Mouse (Mus musculus) midbrain, embryonic 16.5 days (tissue): Measurements from ENCODE around the gene Atp8a1. TPM values are rescaled to one million over a fixed set of nuclear protein-coding genes. Genes with fewer than 3 reads are reported as not detected.

Source experiments
- ATAC-seq: fragments of 200-750 bp; cut with Nextera tagmentation; 2 replicates; pipeline ENCODE4 v1.8.0; 2017; ENCODE audit warnings: moderate TSS enrichment
- H3K27ac ChIP-seq: fragments of 300-500 bp; sonication (generic); 2 replicates; pipeline ENCODE4 v1.5.1; 2014; ENCODE audit warnings: mild to moderate bottlenecking, low read length, mixed read lengths
- H3K27me3 ChIP-seq: fragments of 300-500 bp; sonication (generic); 2 replicates; pipeline ENCODE4 v1.6.1; 2014; ENCODE audit warnings: low read depth, low read length, mixed read lengths; ENCODE audit not compliant: control insufficient read depth, insufficient read depth
- H3K36me3 ChIP-seq: fragments of 300-500 bp; sonication (generic); 2 replicates; pipeline ENCODE4 v1.6.1; 2014; ENCODE audit warnings: mild to moderate bottlenecking, low read length, moderate library complexity, mixed read lengths; ENCODE audit not compliant: control insufficient read depth, insufficient read depth
- H3K4me1 ChIP-seq: fragments of 300-500 bp; sonication (generic); 2 replicates; pipeline ENCODE4 v1.6.1; 2014; ENCODE audit warnings: mild to moderate bottlenecking, low read length, mixed read lengths; ENCODE audit not compliant: control insufficient read depth, insufficient read depth
- H3K4me2 ChIP-seq: fragments of 300-500 bp; sonication (generic); 2 replicates; pipeline ENCODE4 v1.6.1; 2014; ENCODE audit warnings: mild to moderate bottlenecking, low read length, mixed read lengths
- H3K4me3 ChIP-seq: fragments of 300-500 bp; sonication (generic); 2 replicates; pipeline ENCODE4 v1.5.1; 2014; ENCODE audit warnings: low read depth, mild to moderate bottlenecking, low read length, moderate library complexity, mixed read lengths
- H3K9ac ChIP-seq: fragments of 300-500 bp; sonication (generic); 2 replicates; pipeline ENCODE4 v1.6.1; 2014; ENCODE audit warnings: low read depth, low read length, mixed read lengths
- H3K9me3 ChIP-seq: fragments of 300-500 bp; sonication (generic); replicated peaks from 2 replicates; pipeline ENCODE4 v1.6.1; 2014; ENCODE audit warnings: mild to moderate bottlenecking, low read length, mixed read lengths; ENCODE audit not compliant: control insufficient read depth, poor library complexity, severe bottlenecking
- WGBS: fragments of 180-500 bp; shearing (Covaris S2); extraction: QIAGEN DNeasy Blood & Tissue Kit; methylation state at CpG from one replicate; pipeline ENCODE4 v1.1.7; 2014; 5-methylcytosine and 5-hydroxymethylcytosine counted together
- polyA plus RNA-seq: library from polyadenylated mRNA; unstranded; fragments of >200 nt; fragmentation: Nextera tagmentation; extraction: Ambion mirVana; gene quantifications from 2 replicates; pipeline ENCODE4 v1.2.1, GENCODE M21; 2015

Atp8a1 gene
- polyA plus RNA-seq, 1 experiment from 2014 or later: 53.6 TPM

- H3K27me3 ChIP-seq: no peaks in the 10 kb centered on the region
- no peak overlapping the region for H3K4me3 ChIP-seq
- ATAC-seq: 0 out of 2 replicates have a peak, but pooled peaks have one; percentile 49
- H3K27ac ChIP-seq: no peak overlapping the region
- H3K36me3 ChIP-seq: peaks cover 14% of the 10 kb centered on the region
- H3K9me3 ChIP-seq: no peaks in the 10 kb centered on the region
- H3K4me1 ChIP-seq: peaks cover 3% of the 10 kb centered on the region; the same call in 1 of the 2 replicates
- H3K4me2 ChIP-seq: no peak overlapping the region
- 90% methylated on average over 6 of the region's 6 CpGs for whole genome bisulfite sequencing
- H3K9ac ChIP-seq: no peak overlapping the region
Observed at GRCm38 (mm10) chr5:67758126-67758525, 89.1 kb downstream of the Atp8a1 start.

GRCm38 (mm10) chr5:67756138-67756537 is 91.1 kb downstream of the Atp8a1 start:
- H3K4me1 ChIP-seq: peaks cover 15% of the 10 kb centered on the region
- no peak overlapping the region for H3K4me2 ChIP-seq
- H3K27me3 ChIP-seq: no peaks in the 10 kb centered on the region
- H3K4me3 ChIP-seq: no peak overlapping the region
- no peak overlapping the region for H3K27ac ChIP-seq
- H3K36me3 ChIP-seq: peaks cover 8% of the 10 kb centered on the region
- H3K9ac ChIP-seq: no peak overlapping the region
- no peak for ATAC-seq
- H3K9me3 ChIP-seq: no peaks in the 10 kb centered on the region
- WGBS: 20% methylated on average over 6 of the region's 6 CpGs

GRCm38 (mm10) chr5:67753057-67753456 is 94.2 kb downstream of the Atp8a1 start:
- Histone ChIP-seq H3K4me3 (no peak overlapping the region), H3K27ac (no peak overlapping the region), H3K27me3 (no peaks in the 10 kb centered on the region), H3K9ac (no peak overlapping the region), H3K4me1 (peaks cover 15% of the 10 kb centered on the region), H3K4me2 (no peak overlapping the region), H3K36me3 (peaks cover 3% of the 10 kb centered on the region; the same call in 1 of the 2 replicates), H3K9me3 (no peaks in the 10 kb centered on the region)
- WGBS: 5% methylated on average over 2 of the region's 2 CpGs
- peak; percentile 83 for ATAC-seq

GRCm38 (mm10) chr5:67752629-67753028 is 94.6 kb downstream of the Atp8a1 start:
- Histone ChIP-seq H3K27me3 (no peaks in the 10 kb centered on the region), H3K27ac (peak overlapping the region; percentile 47), H3K4me1 (peaks cover 15% of the 10 kb centered on the region), H3K9me3 (no peaks in the 10 kb centered on the region), H3K4me3 (no peak overlapping the region), H3K4me2 (peak overlapping the region; percentile 25; the same call in 1 of the 2 replicates), H3K9ac (no peak overlapping the region), H3K36me3 (peaks cover 5% of the 10 kb centered on the region; the same call in 1 of the 2 replicates)
- WGBS: 12% methylated on average over 10 of the region's 10 CpGs
- peak; percentile 85 for ATAC-seq

GRCm38 (mm10) chr5:67752007-67752406 is 95.2 kb downstream of the Atp8a1 start:
- no peak overlapping the region for H3K9ac ChIP-seq
- no peaks in the 10 kb centered on the region for H3K9me3 ChIP-seq
- H3K36me3 ChIP-seq: peaks cover 5% of the 10 kb centered on the region; the same call in 1 of the 2 replicates
- no peaks in the 10 kb centered on the region for H3K27me3 ChIP-seq
- WGBS: 12% methylated on average over 3 of the region's 3 CpGs
- H3K4me1 ChIP-seq: peaks cover 15% of the 10 kb centered on the region
- H3K27ac ChIP-seq: no peak overlapping the region
- H3K4me2 ChIP-seq: no peak overlapping the region
- peak; percentile 71 for ATAC-seq
- H3K4me3 ChIP-seq: no peak overlapping the region

- no peaks in the 10 kb centered on the region for H3K9me3 ChIP-seq
- H3K4me1 ChIP-seq: no peaks in the 10 kb centered on the region
- ATAC-seq: no peak
- peaks cover 20% of the 10 kb centered on the region for H3K36me3 ChIP-seq
- H3K9ac ChIP-seq: no peak overlapping the region
- no peaks in the 10 kb centered on the region for H3K27me3 ChIP-seq
- WGBS: 93% methylated on average over 3 of the region's 3 CpGs
- H3K4me2 ChIP-seq: no peak overlapping the region
- H3K27ac ChIP-seq: no peak overlapping the region
- no peak overlapping the region for H3K4me3 ChIP-seq
Observed at GRCm38 (mm10) chr5:67739261-67739660, 108.0 kb downstream of the Atp8a1 start.

- ATAC-seq: no peak
- WGBS: 96% methylated on average over 10 of the region's 10 CpGs
Observed at GRCm38 (mm10) chr5:67738133-67738532, 109.1 kb downstream of the Atp8a1 start.

GRCm38 (mm10) chr5:67735771-67736170 is 111.5 kb downstream of the Atp8a1 start:
- H3K27ac ChIP-seq: no peak overlapping the region
- no peaks in the 10 kb centered on the region for H3K4me1 ChIP-seq
- no peaks in the 10 kb centered on the region for H3K9me3 ChIP-seq
- ATAC-seq: no peak
- H3K9ac ChIP-seq: no peak overlapping the region
- H3K36me3 ChIP-seq: peaks cover 10% of the 10 kb centered on the region
- H3K4me2 ChIP-seq: no peak overlapping the region
- WGBS: 100% methylated on average over 1 of the region's 1 CpGs
- H3K27me3 ChIP-seq: no peaks in the 10 kb centered on the region
- no peak overlapping the region for H3K4me3 ChIP-seq

More at GRCm38 (mm10) chr5:67738133-67738532, 109.1 kb downstream of the Atp8a1 start:
- H3K4me2 ChIP-seq: no peak overlapping the region
- no peaks in the 10 kb centered on the region for H3K4me1 ChIP-seq
- no peaks in the 10 kb centered on the region for H3K27me3 ChIP-seq
- no peaks in the 10 kb centered on the region for H3K9me3 ChIP-seq
- no peak overlapping the region for H3K4me3 ChIP-seq
- peaks cover 9% of the 10 kb centered on the region for H3K36me3 ChIP-seq
- H3K27ac ChIP-seq: no peak overlapping the region
- H3K9ac ChIP-seq: no peak overlapping the region

- H3K4me2 ChIP-seq: no peak overlapping the region
- no peaks in the 10 kb centered on the region for H3K4me1 ChIP-seq
- H3K36me3 ChIP-seq: peaks cover 16% of the 10 kb centered on the region
- H3K9ac ChIP-seq: no peak overlapping the region
- no peaks in the 10 kb centered on the region for H3K27me3 ChIP-seq
- H3K9me3 ChIP-seq: no peaks in the 10 kb centered on the region
- ATAC-seq: no peak
- no peak overlapping the region for H3K27ac ChIP-seq
- 76% methylated on average over 9 of the region's 9 CpGs for WGBS
- no peak overlapping the region for H3K4me3 ChIP-seq
Observed at GRCm38 (mm10) chr5:67733551-67734258, 113.5 kb downstream of the Atp8a1 start.
